Mouse (Mus musculus): ENCODE results near the gene Fahd2a.
A peak's percentile ranks its signal among the peaks of the same experiment; 100 is the strongest.

- no peak for TF ChIP-seq POLR2A (IDR thresholded peaks at IDR 0.05; ENCODE audit: borderline replicate concordance, extremely low read depth, insufficient read depth, insufficient read length, poor library complexity, severe bottlenecking)
- TF ChIP-seq CTCF (IDR thresholded peaks at IDR 0.05; ENCODE audit: borderline replicate concordance, extremely low read depth, insufficient read depth, insufficient read length), result peak; percentile 64
These were observed 9.2 kb downstream of the Fahd2a start for GRCm38 (mm10) chr2:127435135-127435534.
